8 mouse cellular contexts compared by ENCODE assay signal in the genomic region with DNA sequence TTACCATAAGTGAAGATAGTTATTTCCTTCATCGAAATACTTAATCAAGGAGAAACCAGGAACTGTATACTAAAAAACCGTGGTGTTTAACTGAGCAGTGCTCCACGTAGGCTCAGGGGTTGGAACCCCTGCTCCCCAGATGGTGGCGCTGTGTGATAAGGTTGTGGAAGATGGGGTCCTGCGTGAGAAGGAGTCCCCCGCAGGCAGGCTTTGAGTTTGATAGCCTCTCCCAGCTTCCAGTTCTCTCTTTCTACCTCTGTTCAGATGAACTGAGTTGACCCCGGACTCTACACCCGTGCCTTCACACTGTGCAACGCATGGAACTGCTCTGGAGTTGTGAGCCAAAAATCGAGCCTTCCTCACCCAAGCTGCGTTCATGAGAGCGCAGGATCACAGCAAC.
DNase-seq lines count a peak whose midpoint lies in the region; ATAC-seq and TF ChIP-seq lines count a peak whose summit lies in the region.

No protein-coding gene starts in this region.

- no peaks in the 10 kb centered on the region for H3K4me1 ChIP-seq in forebrain, embryonic 13.5 days
- no peaks in the 10 kb centered on the region for H3K4me1 ChIP-seq in hindbrain, embryonic 14.5 days (replicated peaks; ENCODE audit: control insufficient read depth, insufficient read depth, low read length)
- no peaks in the 10 kb centered on the region for H3K4me1 ChIP-seq in liver, adult 2 months (ENCODE audit: control insufficient read depth, insufficient read depth, low read length)
- peaks cover 2% of the 10 kb centered on the region for H3K4me1 ChIP-seq in olfactory bulb, adult 2 months (ENCODE audit: control insufficient read depth, insufficient read depth, low read length)
- no peaks in the 10 kb centered on the region for H3K4me1 ChIP-seq in thymus, adult 2 months (replicated peaks; ENCODE audit: control insufficient read depth, insufficient read depth, low read length)

- peak; percentile 69 for ATAC-seq in forebrain, embryonic 13.5 days
- ATAC-seq in hindbrain, embryonic 14.5 days (ENCODE audit: low FRiP score): 0 out of 2 replicates have a peak, but pooled peaks have one; percentile 46

- intact Hi-C loops in left cerebral cortex, adult 2 months (cut with DNase I): loop anchor here (2.0 kb wide), 2 partner anchors 254 to 956 kb away; no protein-coding TSS in a partner anchor

- no peak overlapping the region for H3K4me3 ChIP-seq in left cerebral cortex, adult 2 months
- H3K4me3 ChIP-seq in forebrain, embryonic 13.5 days: no peak overlapping the region
- no peak overlapping the region for H3K4me3 ChIP-seq in hindbrain, embryonic 14.5 days (replicated peaks; ENCODE audit: low read length)
- H3K4me3 ChIP-seq in liver, adult 2 months (ENCODE audit: insufficient read depth, low read depth, low read length): no peak overlapping the region
- no peak overlapping the region for H3K4me3 ChIP-seq in olfactory bulb, adult 2 months (ENCODE audit: insufficient read depth, low read depth, low read length)
- H3K4me3 ChIP-seq in thymus, adult 2 months (ENCODE audit: control insufficient read depth, insufficient read depth, low read length): no peak overlapping the region

- H3K4me2 ChIP-seq in forebrain, embryonic 13.5 days: no peak overlapping the region
- H3K4me2 ChIP-seq in hindbrain, embryonic 14.5 days (replicated peaks): no peak overlapping the region

- peak; percentile 72 for TF ChIP-seq CTCF in left cerebral cortex, adult 2 months (IDR thresholded peaks at IDR 0.05)
- TF ChIP-seq CTCF in liver, adult 2 months (IDR thresholded peaks at IDR 0.05; ENCODE audit: low read depth, low read length): peak; percentile 37; the same call in 1 of the 2 replicates
- peak; percentile 57; the same call in 1 of the 2 replicates for TF ChIP-seq CTCF in olfactory bulb, adult 2 months (IDR thresholded peaks at IDR 0.05; ENCODE audit: insufficient read depth, low read depth, low read length)
- no peak for TF ChIP-seq CTCF in thymus, adult 2 months (IDR thresholded peaks at IDR 0.05; ENCODE audit: borderline replicate concordance, control insufficient read depth, extremely low read depth, insufficient read depth, low read length, poor library complexity)

- no peaks in the 10 kb centered on the region for H3K36me3 ChIP-seq in forebrain, embryonic 13.5 days (ENCODE audit: poor library complexity, severe bottlenecking)
- no peaks in the 10 kb centered on the region for H3K36me3 ChIP-seq in hindbrain, embryonic 14.5 days (replicated peaks; ENCODE audit: control insufficient read depth, insufficient read depth)
- H3K36me3 ChIP-seq in liver, adult 2 months (ENCODE audit: control insufficient read depth, insufficient read depth, low read length): no peaks in the 10 kb centered on the region
- H3K36me3 ChIP-seq in thymus, adult 2 months (ENCODE audit: control insufficient read depth, insufficient read depth, low read length): no peaks in the 10 kb centered on the region

- TF ChIP-seq POLR2A in liver, adult 2 months (IDR thresholded peaks at IDR 0.05; ENCODE audit: extremely low read depth, insufficient read depth, low read length): no peak
- TF ChIP-seq POLR2A in olfactory bulb, adult 2 months (IDR thresholded peaks at IDR 0.05; ENCODE audit: insufficient read depth, low read depth, low read length): no peak
- TF ChIP-seq POLR2A in thymus, adult 2 months (IDR thresholded peaks at IDR 0.05; ENCODE audit: control insufficient read depth, extremely low read depth, insufficient read depth, low read length, poor library complexity): no peak

- no peak overlapping the region for H3K27ac ChIP-seq in left cerebral cortex, adult 2 months
- no peak overlapping the region for H3K27ac ChIP-seq in forebrain, embryonic 13.5 days
- H3K27ac ChIP-seq in hindbrain, embryonic 14.5 days: no peak overlapping the region
- H3K27ac ChIP-seq in liver, adult 2 months (replicated peaks; ENCODE audit: insufficient read depth, low read depth, low read length): no peak overlapping the region
- no peak overlapping the region for H3K27ac ChIP-seq in olfactory bulb, adult 2 months (ENCODE audit: insufficient read depth, low read depth, low read length)
- no peak overlapping the region for H3K27ac ChIP-seq in thymus, adult 2 months (ENCODE audit: control insufficient read depth, insufficient read depth, low read length)

- H3K27me3 ChIP-seq in forebrain, embryonic 13.5 days: no peaks in the 10 kb centered on the region
- no peaks in the 10 kb centered on the region for H3K27me3 ChIP-seq in hindbrain, embryonic 14.5 days (ENCODE audit: control insufficient read depth, insufficient read depth, low read length)
- H3K27me3 ChIP-seq in liver, adult 2 months (ENCODE audit: control insufficient read depth, insufficient read depth, low read length): no peaks in the 10 kb centered on the region
- no peaks in the 10 kb centered on the region for H3K27me3 ChIP-seq in thymus, adult 2 months (ENCODE audit: control insufficient read depth, insufficient read depth, low read length)

- 61% methylated on average over 12 of the region's 12 CpGs for WGBS in forebrain, embryonic 13.5 days
- WGBS in hindbrain, embryonic 14.5 days: 60% methylated on average over 12 of the region's 12 CpGs
- 60% methylated on average over 12 of the region's 12 CpGs for WGBS in liver, adult 2 months
- WGBS in olfactory bulb, adult 2 months: 57% methylated on average over 12 of the region's 12 CpGs
- 57% methylated on average over 12 of the region's 12 CpGs for WGBS in thymus, adult 2 months

- H3K9ac ChIP-seq in forebrain, embryonic 13.5 days: no peak overlapping the region
- no peak overlapping the region for H3K9ac ChIP-seq in hindbrain, embryonic 14.5 days
- no peak overlapping the region for H3K9ac ChIP-seq in liver, adult 2 months (ENCODE audit: low read depth, low read length)

- no peaks in the 10 kb centered on the region for H3K9me3 ChIP-seq in forebrain, embryonic 13.5 days (replicated peaks)
- no peaks in the 10 kb centered on the region for H3K9me3 ChIP-seq in hindbrain, embryonic 14.5 days (ENCODE audit: control insufficient read depth, low read length)

- H3K79me2 ChIP-seq in liver, adult 2 months (ENCODE audit: control insufficient read depth, insufficient read depth, low read length): no peaks in the 10 kb centered on the region

- DNase-seq in left cerebral cortex, adult 2 months (ENCODE audit: extremely low spot score in 1 of 2, low spot score in 2 of 2): peak in 1 of 2 experiments; percentile 26
- no peak for DNase-seq in left cerebral cortex, adult 11 months (ENCODE audit: low spot score)
- DNase-seq in adrenal gland, postnatal 36 days: peak; percentile 81 to 86
- peak; percentile 68 for DNase-seq in hindbrain, embryonic 14.5 days (ENCODE audit: low spot score)
- no peak for DNase-seq in liver, adult 2 months (ENCODE audit: extremely low read depth, low read depth, low spot score)
- DNase-seq in thymus, adult 2 months: no peak

Comparison
In these comparisons a context has a peak if more than half of its experiments do, and no peak if none do; other contexts are left out.
1. DNase-seq: peak in adrenal gland, postnatal 36 days (2 of 2) and hindbrain, embryonic 14.5 days (single experiment); none in left cerebral cortex, adult 11 months (single experiment), liver, adult 2 months (single experiment) and thymus, adult 2 months (single experiment).